In genomic region chr7:130319799-130320556, GRCm38 (mm10) we compare ENCODE assay signal across 9 mouse cellular contexts.
DNase-seq lines count a peak whose midpoint lies in the region; ATAC-seq lines count a peak whose summit lies in the region.
"Had no signal": no experiment of that assay in that cellular context is flagged by ENCODE, and none has a peak within 500 bp of the region (broad histone marks: within the 10 kb centered on the region; RNA-seq: fewer than 3 reads in every experiment).

No protein-coding gene starts in this region.

- H3K9me3 ChIP-seq in forebrain, embryonic 13.5 days (replicated peaks), result no peaks in the 10 kb centered on the region
- H3K9me3 ChIP-seq in heart, embryonic 15.5 days (replicated peaks), result no peaks in the 10 kb centered on the region
- no peaks in the 10 kb centered on the region for H3K9me3 ChIP-seq in midbrain, embryonic 11.5 days (ENCODE audit: control insufficient read depth, low read length)
- H3K9me3 ChIP-seq: liver, embryonic 13.5 days had no signal

- peak; percentile 37 for DNase-seq in 3T3-L1 (ENCODE audit: low read depth, low spot score)
- peak; percentile 85 for DNase-seq in brain, adult 2 months (ENCODE audit: low read depth, low spot score)
- DNase-seq in layer of hippocampus, postnatal 14 days (ENCODE audit: low spot score in 2 of 2), result peak; percentile 36 to 39
- no peak for DNase-seq in midbrain, embryonic 11.5 days (ENCODE audit: low spot score, missing footprints)
- DNase-seq in skeletal muscle tissue, adult 2 months (ENCODE audit: low read depth, low spot score), result peak; percentile 36
- DNase-seq: liver, embryonic 13.5 days had no signal

- H3K4me3 ChIP-seq in forebrain, embryonic 13.5 days, result no peak overlapping the region
- no peak overlapping the region for H3K4me3 ChIP-seq in heart, embryonic 15.5 days
- no peak overlapping the region for H3K4me3 ChIP-seq in midbrain, embryonic 11.5 days (ENCODE audit: low read depth, low read length)
- H3K4me3 ChIP-seq: liver, embryonic 13.5 days had no signal

- H3K9ac ChIP-seq in forebrain, embryonic 13.5 days, result peak overlapping the region; percentile 45; the same call in 1 of the 2 replicates
- H3K9ac ChIP-seq in heart, embryonic 15.5 days, result no peak overlapping the region
- no peak overlapping the region for H3K9ac ChIP-seq in midbrain, embryonic 11.5 days (ENCODE audit: low read length)
- H3K9ac ChIP-seq: liver, embryonic 13.5 days had no signal

- H3K27me3 ChIP-seq in forebrain, embryonic 13.5 days, result 0 out of 2 replicates have a peak, but pooled peaks cover 2% of the 10 kb centered on the region
- H3K27me3 ChIP-seq in heart, embryonic 15.5 days, result peaks cover 12% of the 10 kb centered on the region; the same call in 1 of the 2 replicates
- H3K27me3 ChIP-seq in midbrain, embryonic 11.5 days (ENCODE audit: control insufficient read depth, insufficient read depth, low read length), result no peaks in the 10 kb centered on the region
- H3K27me3 ChIP-seq: liver, embryonic 13.5 days had no signal

- ATAC-seq in forebrain, embryonic 13.5 days, result peak; percentile 76
- ATAC-seq in heart, embryonic 15.5 days (replicated peaks; ENCODE audit: insufficient number of reproducible peaks, insufficient read depth, low FRiP score, low read depth), result peak; percentile 86
- ATAC-seq in midbrain, embryonic 11.5 days (ENCODE audit: low FRiP score), result peak; percentile 71; the same call in 1 of the 2 replicates
- ATAC-seq in erythroblast, adult 5-6 weeks (replicated peaks; ENCODE audit: low FRiP score, poor library complexity, severe bottlenecking), result no peak

- H3K4me1 ChIP-seq in forebrain, embryonic 13.5 days, result peaks cover 14% of the 10 kb centered on the region
- H3K4me1 ChIP-seq in heart, embryonic 15.5 days (replicated peaks), result peaks cover 24% of the 10 kb centered on the region
- peaks cover 5% of the 10 kb centered on the region; the same call in 1 of the 2 replicates for H3K4me1 ChIP-seq in midbrain, embryonic 11.5 days (ENCODE audit: control insufficient read depth, insufficient read depth, low read length)
- H3K4me1 ChIP-seq: liver, embryonic 13.5 days had no signal

- WGBS in forebrain, embryonic 13.5 days, result 41% methylated on average over 8 of the region's 8 CpGs
- 21% methylated on average over 8 of the region's 8 CpGs for WGBS in heart, embryonic 15.5 days
- 54% methylated on average over 8 of the region's 8 CpGs for WGBS in midbrain, embryonic 11.5 days

- H3K27ac ChIP-seq in forebrain, embryonic 13.5 days, result peak overlapping the region; percentile 71
- H3K27ac ChIP-seq in heart, embryonic 15.5 days, result peak overlapping the region; percentile 70
- no peak overlapping the region for H3K27ac ChIP-seq in midbrain, embryonic 11.5 days (ENCODE audit: low read depth, low read length)
- H3K27ac ChIP-seq: liver, embryonic 13.5 days had no signal

- peak overlapping the region; percentile 19 for H3K4me2 ChIP-seq in forebrain, embryonic 13.5 days
- peak overlapping the region; percentile 22 for H3K4me2 ChIP-seq in heart, embryonic 15.5 days
- no peak overlapping the region for H3K4me2 ChIP-seq in midbrain, embryonic 11.5 days
- H3K4me2 ChIP-seq: liver, embryonic 13.5 days had no signal

- H3K36me3 ChIP-seq in forebrain, embryonic 13.5 days (ENCODE audit: poor library complexity, severe bottlenecking), result no peaks in the 10 kb centered on the region
- H3K36me3 ChIP-seq in heart, embryonic 15.5 days, result no peaks in the 10 kb centered on the region
- no peaks in the 10 kb centered on the region for H3K36me3 ChIP-seq in midbrain, embryonic 11.5 days (ENCODE audit: control insufficient read depth, insufficient read depth, low read length)
- H3K36me3 ChIP-seq: liver, embryonic 13.5 days had no signal
